9 mouse cellular contexts compared by ENCODE assay signal in genomic region chr17:91092421-91093041, GRCm38 (mm10). TPM values are rescaled to one million over a fixed set of nuclear protein-coding genes. Genes with fewer than 3 reads are reported as not detected.
A peak's percentile ranks its signal among the peaks of the same experiment; 100 is the strongest.
DNase-seq lines count a peak whose midpoint lies in the region; ATAC-seq and TF ChIP-seq lines count a peak whose summit lies in the region.
"Had no signal": no experiment of that assay in that cellular context is flagged by ENCODE, and none has a peak within 500 bp of the region (broad histone marks: within the 10 kb centered on the region; RNA-seq: fewer than 3 reads in every experiment).

No protein-coding gene starts in this region.

- peak overlapping the region; percentile 51 for H3K4me2 ChIP-seq in kidney, embryonic 15.5 days
- peak overlapping the region; percentile 35 for H3K4me2 ChIP-seq in lung, embryonic 15.5 days

- 1% methylated on average over 18 of the region's 21 CpGs for WGBS in kidney, embryonic 15.5 days
- WGBS in heart, adult 2 months = 2% methylated on average over 21 of the region's 21 CpGs
- 2% methylated on average over 21 of the region's 21 CpGs for WGBS in lung, embryonic 15.5 days

- peak overlapping the region; percentile 27 for H3K4me3 ChIP-seq in kidney, embryonic 15.5 days (replicated peaks)
- peak overlapping the region; percentile 89 for H3K4me3 ChIP-seq in cortical plate, adult 2 months (ENCODE audit: insufficient read depth, low read length)
- H3K4me3 ChIP-seq in heart, adult 2 months = no peak overlapping the region
- peak overlapping the region; percentile 24 for H3K4me3 ChIP-seq in lung, embryonic 15.5 days

- H3K79me2 ChIP-seq in heart, adult 2 months (replicated peaks; ENCODE audit: control insufficient read depth, insufficient read depth, low read length) = no peaks in the 10 kb centered on the region

- H3K27me3 ChIP-seq in kidney, embryonic 15.5 days = no peaks in the 10 kb centered on the region
- no peaks in the 10 kb centered on the region for H3K27me3 ChIP-seq in heart, adult 2 months (ENCODE audit: control insufficient read depth, insufficient read depth, low read length)
- H3K27me3 ChIP-seq in lung, embryonic 15.5 days = no peaks in the 10 kb centered on the region
- H3K27me3 ChIP-seq: CH12.LX had no signal

- no peaks in the 10 kb centered on the region for H3K36me3 ChIP-seq in kidney, embryonic 15.5 days
- H3K36me3 ChIP-seq in heart, adult 2 months (ENCODE audit: control insufficient read depth, insufficient read depth, low read length) = no peaks in the 10 kb centered on the region
- no peaks in the 10 kb centered on the region for H3K36me3 ChIP-seq in lung, embryonic 15.5 days

- peak; percentile 97 for ATAC-seq in kidney, embryonic 15.5 days (replicated peaks; ENCODE audit: low FRiP score)
- peak; percentile 93; the same call in 1 of the 2 replicates for ATAC-seq in lung, embryonic 15.5 days (ENCODE audit: borderline replicate concordance, extremely low read depth, low FRiP score, low TSS enrichment)

- intact Hi-C loops in heart, adult 2 months (cut with DNase I) = no loop called here

- DNase-seq in kidney, adult 11 months = no peak
- peak; percentile 12 to 20 for DNase-seq in heart, adult 2 months
- peak; percentile 79 to 81 for DNase-seq in kidney, postnatal 4 days
- peak; percentile 13 for DNase-seq in ovary, postnatal 10 days (ENCODE audit: low spot score)
- DNase-seq in spleen, postnatal 4 days (ENCODE audit: low spot score in 2 of 2) = no peak

- H3K4me1 ChIP-seq in kidney, embryonic 15.5 days = 0 out of 2 replicates have a peak, but pooled peaks cover 3% of the 10 kb centered on the region
- no peaks in the 10 kb centered on the region; the same call in 1 of the 2 replicates for H3K4me1 ChIP-seq in cortical plate, adult 2 months (ENCODE audit: control insufficient read depth, insufficient read depth, low read length)
- H3K4me1 ChIP-seq in heart, adult 2 months (ENCODE audit: control insufficient read depth, insufficient read depth, low read length) = no peaks in the 10 kb centered on the region
- H3K4me1 ChIP-seq in lung, embryonic 15.5 days = no peaks in the 10 kb centered on the region

- no peak overlapping the region for H3K27ac ChIP-seq in kidney, embryonic 15.5 days
- peak overlapping the region; percentile 89 for H3K27ac ChIP-seq in cortical plate, adult 2 months (ENCODE audit: insufficient read depth, low read length)
- no peak overlapping the region for H3K27ac ChIP-seq in heart, adult 2 months
- H3K27ac ChIP-seq in lung, embryonic 15.5 days = no peak overlapping the region

- TF ChIP-seq EP300 in heart, adult 2 months (IDR thresholded peaks at IDR 0.05; ENCODE audit: insufficient read depth, low read depth, low read length) = no peak

- TF ChIP-seq CTCF in cortical plate, adult 2 months (IDR thresholded peaks at IDR 0.05; ENCODE audit: extremely low read depth, insufficient read depth, low read length) = no peak
- TF ChIP-seq CTCF in heart, adult 2 months (IDR thresholded peaks at IDR 0.05) = no peak

- H3K9me3 ChIP-seq in kidney, embryonic 15.5 days (replicated peaks) = peaks cover 8% of the 10 kb centered on the region
- H3K9me3 ChIP-seq in lung, embryonic 15.5 days = no peaks in the 10 kb centered on the region

- peak; percentile 84 for TF ChIP-seq POLR2A in cortical plate, adult 2 months (IDR thresholded peaks at IDR 0.05; ENCODE audit: extremely low read depth, insufficient read depth, low read length)
- no peak for TF ChIP-seq POLR2A in heart, adult 2 months (IDR thresholded peaks at IDR 0.05; ENCODE audit: insufficient read depth, low read depth, low read length)

- H3K9ac ChIP-seq in kidney, embryonic 15.5 days = no peak overlapping the region
- no peak overlapping the region for H3K9ac ChIP-seq in heart, adult 2 months (ENCODE audit: low read depth, low read length)
- no peak overlapping the region for H3K9ac ChIP-seq in lung, embryonic 15.5 days

RNA-seq across cellular contexts. Expression of gene Nrxn1, which starts 0.3 kb away (rescaled TPM):
- polyA plus RNA-seq in kidney, embryonic 15.5 days (2015; fragmentation: Nextera tagmentation; extraction: Ambion mirVana) = 4.1 and 5.4 TPM in 2 replicates
- polyA plus RNA-seq in cortical plate, adult 2 months (2012; rRNA removed) = 244 and 266 TPM in 2 replicates
- total RNA-seq in heart, adult 2 months (2021) = 1 to 10 TPM; 2.0 to 2.7 TPM
- 2.1 and 3.7 TPM in 2 replicates for polyA plus RNA-seq in heart, adult 2 months (2012; rRNA removed)
- 2.3 and 2.7 TPM in 2 replicates for polyA plus RNA-seq in lung, embryonic 15.5 days (2015; fragmentation: Nextera tagmentation; extraction: Ambion mirVana)
- total RNA-seq: CH12.LX had no signal

Comparison
In these comparisons a context has a peak if more than half of its experiments do, and no peak if none do; other contexts are left out.
1. DNase-seq: peak in heart, adult 2 months (2 of 2), kidney, postnatal 4 days (2 of 2) and ovary, postnatal 10 days (single experiment); none in kidney, adult 11 months (single experiment) and spleen, postnatal 4 days (0 of 2).
2. RNA of gene Nrxn1, which starts 0.3 kb away (polyA plus RNA-seq): 244 to 266 TPM in cortical plate, adult 2 months; 4.1 to 5.4 TPM in kidney, embryonic 15.5 days, 2.3 to 2.7 TPM in lung, embryonic 15.5 days and 2.1 to 3.7 TPM in heart, adult 2 months; every median in the first group is over 10 times any median in the second.